Mouse (Mus musculus) C2C12 (cell line): ENCODE measurements at regions not wholly inside any gene's neighbourhood (a gene's known extent, or its start where the extent isn't known, plus 50 kb on each side); places are given as distances from the start of the nearest gene placed in this dataset.

Experiments
- CTCF ChIP-seq: IDR thresholded peaks from one replicate; pipeline ENCODE4 v1.5.1; 2011; ENCODE audit not compliant: control insufficient read depth, insufficient read depth, insufficient read length
- MYOG ChIP-seq: IDR thresholded peaks from one replicate; pipeline ENCODE4 v1.6.1; 2011; ENCODE audit not compliant: control insufficient read depth, insufficient read length; ENCODE audit errors: extremely low read depth

DNA sequence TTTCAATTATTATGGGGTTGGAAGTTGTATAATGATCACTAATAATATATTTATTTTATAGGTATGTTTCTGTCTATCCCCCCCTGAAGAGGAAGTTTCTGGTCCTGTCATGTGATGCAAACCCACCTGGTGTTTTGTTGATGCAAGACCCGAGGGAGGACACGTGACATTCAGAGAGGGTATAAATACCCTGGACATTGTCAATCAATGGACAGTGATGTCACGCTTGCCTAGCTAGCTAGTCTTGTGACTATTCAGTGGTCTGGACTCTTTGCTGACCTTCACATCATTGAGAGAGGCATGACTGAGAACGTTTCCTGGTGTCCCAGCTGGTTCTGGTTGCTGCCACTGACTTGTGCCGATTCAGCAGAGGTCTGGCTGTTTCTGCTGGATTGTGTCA lies 93.0 kb upstream of the Fam98a start:
- TF ChIP-seq CTCF (no peak), MYOG (no peak)
